Mouse (Mus musculus): ENCODE results near the gene Eln. TPM values are rescaled to one million over a fixed set of nuclear protein-coding genes. Genes with fewer than 3 reads are reported as not detected.

The Eln gene
- polyA plus RNA-seq, 1 experiment from 2014 or later, result 77.7 TPM

DNA sequence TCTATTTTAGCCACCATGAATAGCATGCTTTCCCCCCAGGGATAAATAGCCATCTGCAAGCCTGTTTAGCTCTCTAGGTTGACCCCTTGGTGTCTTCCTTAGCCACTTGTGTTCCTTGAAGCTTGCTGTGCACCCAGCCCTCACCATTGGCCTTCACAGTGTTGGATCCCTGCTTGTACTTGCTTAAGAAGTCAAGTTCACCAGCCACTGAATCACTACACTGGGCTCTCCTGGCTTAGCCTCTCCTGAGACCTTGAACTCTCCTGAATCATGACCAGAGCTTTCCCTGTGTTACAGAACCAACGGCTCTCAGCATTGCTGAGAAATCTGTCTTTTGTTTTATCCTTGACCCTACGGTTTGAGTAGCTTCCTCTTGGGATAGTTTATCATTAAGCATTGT is 33.0 kb upstream of the Eln start:
- Histone ChIP-seq H3K36me3 (ENCODE audit: insufficient read depth, low read length) (no peaks in the 10 kb centered on the region), H3K9ac (ENCODE audit: low read depth, low read length) (no peak overlapping the region), H3K9me3 (replicated peaks; ENCODE audit: low read length) (no peaks in the 10 kb centered on the region), H3K27ac (no peak overlapping the region), H3K4me2 (ENCODE audit: low read length) (no peak overlapping the region), H3K27me3 (ENCODE audit: insufficient read depth, low read length) (no peaks in the 10 kb centered on the region), H3K4me1 (replicated peaks; ENCODE audit: insufficient read depth, low read length) (no peaks in the 10 kb centered on the region), H3K4me3 (replicated peaks; ENCODE audit: low read depth, low read length) (no peak overlapping the region)
- ATAC-seq (replicated peaks; ENCODE audit: low FRiP score, low read depth), result no peak
- no peak for TF ChIP-seq CTCF (IDR thresholded peaks at IDR 0.05; ENCODE audit: low read depth)
- DNase-seq (ENCODE audit: low spot score), result no peak
- WGBS, result 76% methylated on average over 2 of the region's 2 CpGs

- no peak overlapping the region for H3K4me3 ChIP-seq (replicated peaks; ENCODE audit: low read depth, low read length)
- no peaks in the 10 kb centered on the region for H3K27me3 ChIP-seq (ENCODE audit: insufficient read depth, low read length)
- WGBS, result 46% methylated on average over 12 of the region's 12 CpGs
- no peak overlapping the region for H3K4me2 ChIP-seq (ENCODE audit: low read length)
- no peak overlapping the region for H3K9ac ChIP-seq (ENCODE audit: low read depth, low read length)
- DNase-seq (ENCODE audit: low spot score), result peak; percentile 71
- no peak overlapping the region for H3K27ac ChIP-seq
- H3K4me1 ChIP-seq (replicated peaks; ENCODE audit: insufficient read depth, low read length), result peaks cover 5% of the 10 kb centered on the region; the same call in 1 of the 2 replicates
- H3K9me3 ChIP-seq (replicated peaks; ENCODE audit: low read length), result no peaks in the 10 kb centered on the region
- ATAC-seq (replicated peaks; ENCODE audit: low FRiP score, low read depth), result no peak
- no peaks in the 10 kb centered on the region for H3K36me3 ChIP-seq (ENCODE audit: insufficient read depth, low read length)
- TF ChIP-seq CTCF (IDR thresholded peaks at IDR 0.05; ENCODE audit: low read depth), result no peak
These were observed 29.4 kb upstream of the Eln start for GRCm38 (mm10) chr5:134776551-134776950.

DNA sequence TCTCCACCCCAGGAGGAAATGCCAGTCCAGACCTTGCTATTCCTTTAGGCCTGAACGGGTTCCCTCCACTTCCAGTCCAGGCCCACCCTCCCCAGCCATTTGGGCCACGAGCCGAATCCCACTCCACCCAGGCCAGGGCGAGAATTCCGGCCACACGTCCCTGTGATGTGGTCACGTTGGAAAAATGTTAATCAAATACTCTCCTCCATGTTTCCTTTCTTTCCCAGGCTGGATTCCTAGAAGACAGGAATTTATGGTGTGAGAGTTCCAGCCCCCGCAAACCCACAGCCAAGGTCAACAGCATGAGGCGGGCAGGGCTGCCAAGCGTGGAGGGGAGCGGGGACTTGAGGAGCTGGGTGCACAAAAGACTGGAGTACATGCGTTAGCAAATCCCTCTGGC is 25.4 kb upstream of the Eln start:
- Histone ChIP-seq H3K9me3 (replicated peaks; ENCODE audit: low read length) (no peaks in the 10 kb centered on the region), H3K4me2 (ENCODE audit: low read length) (no peak overlapping the region), H3K36me3 (ENCODE audit: insufficient read depth, low read length) (no peaks in the 10 kb centered on the region), H3K9ac (ENCODE audit: low read depth, low read length) (no peak overlapping the region), H3K4me3 (replicated peaks; ENCODE audit: low read depth, low read length) (no peak overlapping the region), H3K27me3 (ENCODE audit: insufficient read depth, low read length) (no peaks in the 10 kb centered on the region), H3K4me1 (replicated peaks; ENCODE audit: insufficient read depth, low read length) (peaks cover 5% of the 10 kb centered on the region; the same call in 1 of the 2 replicates), H3K27ac (peak overlapping the region; percentile 62)
- DNase-seq (ENCODE audit: low spot score) (peak; percentile 93), ATAC-seq (replicated peaks; ENCODE audit: low FRiP score, low read depth) (peak; percentile 74)
- 15% methylated on average over 12 of the region's 12 CpGs for WGBS
- no peak for TF ChIP-seq CTCF (IDR thresholded peaks at IDR 0.05; ENCODE audit: low read depth)

DNA sequence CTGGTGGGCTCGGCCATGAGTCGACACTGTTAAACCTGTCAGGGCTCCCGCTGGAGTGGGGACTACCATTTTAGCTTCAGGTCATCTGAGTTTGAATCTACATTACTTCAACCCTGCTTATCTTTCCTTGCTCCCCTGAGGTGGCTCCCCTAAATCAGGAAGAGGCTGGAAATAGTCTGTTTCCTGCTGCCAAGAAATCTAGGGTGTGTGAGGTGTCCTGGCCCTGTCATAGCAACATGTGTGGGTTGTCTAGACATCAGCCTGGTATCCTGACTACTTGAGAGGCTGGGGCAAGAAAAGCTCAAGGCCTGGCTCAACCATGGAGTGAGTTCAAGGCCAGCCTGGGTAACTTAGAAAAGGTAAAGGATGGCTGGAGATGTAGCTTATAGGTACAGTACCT is 24.6 kb upstream of the Eln start:
- 71% methylated on average over 3 of the region's 3 CpGs for WGBS
- ATAC-seq (replicated peaks; ENCODE audit: low FRiP score, low read depth), result no peak
- Histone ChIP-seq H3K4me2 (ENCODE audit: low read length) (no peak overlapping the region), H3K4me1 (replicated peaks; ENCODE audit: insufficient read depth, low read length) (peaks cover 5% of the 10 kb centered on the region; the same call in 1 of the 2 replicates), H3K27ac (peak overlapping the region; percentile 62; the same call in 1 of the 2 replicates), H3K27me3 (ENCODE audit: insufficient read depth, low read length) (no peaks in the 10 kb centered on the region), H3K4me3 (replicated peaks; ENCODE audit: low read depth, low read length) (no peak overlapping the region), H3K9ac (ENCODE audit: low read depth, low read length) (no peak overlapping the region), H3K9me3 (replicated peaks; ENCODE audit: low read length) (no peaks in the 10 kb centered on the region), H3K36me3 (ENCODE audit: insufficient read depth, low read length) (no peaks in the 10 kb centered on the region)
- DNase-seq (ENCODE audit: low spot score), result no peak
- no peak for TF ChIP-seq CTCF (IDR thresholded peaks at IDR 0.05; ENCODE audit: low read depth)

DNA sequence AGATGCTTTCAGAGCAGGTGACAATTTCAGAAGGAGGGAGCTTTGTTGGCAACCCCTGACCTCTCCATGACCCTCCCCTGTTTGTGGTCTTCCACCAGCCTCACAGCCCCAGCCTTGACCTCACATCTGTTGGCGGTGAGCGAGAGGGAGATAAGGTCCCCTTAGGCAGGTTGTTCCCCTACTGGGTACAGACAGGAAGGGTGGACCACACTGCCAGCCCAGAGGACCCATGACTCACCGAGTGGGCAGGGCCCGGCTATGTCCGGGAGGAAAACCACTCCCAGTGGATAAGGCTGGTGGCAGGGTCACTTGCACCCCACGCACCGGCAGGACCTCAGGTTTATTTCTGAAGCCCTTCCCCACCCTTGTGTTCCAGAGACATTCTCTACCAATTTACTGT is 22.1 kb upstream of the Eln start:
- Histone ChIP-seq H3K27me3 (ENCODE audit: insufficient read depth, low read length) (no peaks in the 10 kb centered on the region), H3K4me1 (replicated peaks; ENCODE audit: insufficient read depth, low read length) (peaks cover 5% of the 10 kb centered on the region; the same call in 1 of the 2 replicates), H3K9ac (ENCODE audit: low read depth, low read length) (no peak overlapping the region), H3K9me3 (replicated peaks; ENCODE audit: low read length) (no peaks in the 10 kb centered on the region), H3K36me3 (ENCODE audit: insufficient read depth, low read length) (no peaks in the 10 kb centered on the region), H3K4me2 (ENCODE audit: low read length) (no peak overlapping the region), H3K4me3 (replicated peaks; ENCODE audit: low read depth, low read length) (no peak overlapping the region), H3K27ac (no peak overlapping the region)
- no peak for ATAC-seq (replicated peaks; ENCODE audit: low FRiP score, low read depth)
- DNase-seq (ENCODE audit: low spot score), result no peak
- WGBS, result 66% methylated on average over 7 of the region's 7 CpGs
- TF ChIP-seq CTCF (IDR thresholded peaks at IDR 0.05; ENCODE audit: low read depth), result no peak

DNA sequence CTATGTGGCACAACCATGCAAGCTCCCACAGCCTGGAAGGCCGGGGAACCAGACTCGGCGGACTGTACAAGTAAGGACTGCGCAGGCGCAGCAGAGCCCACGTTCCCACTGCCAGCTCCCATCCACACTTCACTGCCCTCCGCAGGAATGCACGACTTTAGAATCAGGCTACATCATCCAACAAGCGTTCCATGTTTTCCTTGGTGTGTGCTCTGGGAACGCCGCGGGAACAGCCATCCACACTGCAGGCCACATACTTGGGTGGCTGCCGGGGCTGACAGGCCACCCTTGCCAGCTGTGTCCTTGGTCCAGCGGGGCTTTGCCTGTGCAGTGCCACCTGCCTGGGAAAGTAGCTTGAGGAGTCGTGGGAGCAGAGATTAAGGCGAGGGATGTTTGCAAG is 18.3 kb upstream of the Eln start:
- WGBS, result 82% methylated on average over 16 of the region's 16 CpGs
- no peak for TF ChIP-seq CTCF (IDR thresholded peaks at IDR 0.05; ENCODE audit: low read depth)
- H3K36me3 ChIP-seq (ENCODE audit: insufficient read depth, low read length), result no peaks in the 10 kb centered on the region
- H3K27me3 ChIP-seq (ENCODE audit: insufficient read depth, low read length), result no peaks in the 10 kb centered on the region
- H3K9me3 ChIP-seq (replicated peaks; ENCODE audit: low read length), result no peaks in the 10 kb centered on the region
- DNase-seq (ENCODE audit: low spot score) (no peak), ATAC-seq (replicated peaks; ENCODE audit: low FRiP score, low read depth) (no peak)
- no peak overlapping the region for H3K9ac ChIP-seq (ENCODE audit: low read depth, low read length)
- no peak overlapping the region for H3K4me3 ChIP-seq (replicated peaks; ENCODE audit: low read depth, low read length)
- no peak overlapping the region for H3K27ac ChIP-seq
- no peak overlapping the region for H3K4me2 ChIP-seq (ENCODE audit: low read length)
- no peaks in the 10 kb centered on the region for H3K4me1 ChIP-seq (replicated peaks; ENCODE audit: insufficient read depth, low read length)

GRCm38 (mm10) chr5:134763326-134763725 is 16.2 kb upstream of the Eln start:
- Histone ChIP-seq H3K9ac (ENCODE audit: low read depth, low read length) (no peak overlapping the region), H3K4me2 (ENCODE audit: low read length) (no peak overlapping the region), H3K36me3 (ENCODE audit: insufficient read depth, low read length) (no peaks in the 10 kb centered on the region), H3K27me3 (ENCODE audit: insufficient read depth, low read length) (no peaks in the 10 kb centered on the region), H3K4me3 (replicated peaks; ENCODE audit: low read depth, low read length) (no peak overlapping the region), H3K27ac (no peak overlapping the region), H3K9me3 (replicated peaks; ENCODE audit: low read length) (no peaks in the 10 kb centered on the region), H3K4me1 (replicated peaks; ENCODE audit: insufficient read depth, low read length) (no peaks in the 10 kb centered on the region)
- ATAC-seq (replicated peaks; ENCODE audit: low FRiP score, low read depth), result no peak
- 82% methylated on average over 9 of the region's 9 CpGs for WGBS
- no peak for DNase-seq (ENCODE audit: low spot score)
- TF ChIP-seq CTCF (IDR thresholded peaks at IDR 0.05; ENCODE audit: low read depth), result no peak

Measured in kidney, postnatal 0 days (tissue).